Mouse (Mus musculus) WW6 (cell line): ENCODE data around the gene Hnrnpm.
"Not testable (repeated sequence)": the region's sequence is repeated elsewhere in the genome, so short reads cannot be mapped to it uniquely, and the experiment has no call there.

Experiments
- DNase-seq: peaks from one replicate; pipeline ENCODE4 v3.0.0-alpha.2; 2013; ENCODE audit warnings: low read depth, low spot score

The Hnrnpm gene

DNA sequence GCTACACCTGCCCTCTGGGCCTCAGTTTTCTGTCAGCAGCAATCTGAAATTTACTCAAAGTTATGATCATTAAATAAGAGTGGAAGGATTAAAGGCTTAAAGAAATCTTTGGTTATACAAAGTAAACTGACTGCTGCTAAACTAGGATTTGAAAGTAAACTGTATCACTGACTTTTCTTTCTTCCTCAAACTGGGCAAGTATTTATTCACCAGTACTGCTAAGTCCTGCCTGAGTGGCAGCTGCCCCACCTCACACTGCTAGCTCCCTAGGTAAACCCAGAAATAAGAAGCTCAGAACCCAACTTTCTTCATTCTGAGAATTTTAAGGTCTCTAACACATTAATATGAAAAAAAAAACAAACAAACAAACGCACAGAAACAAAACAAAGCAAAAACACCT lies 12.8 kb downstream of the Hnrnpm start:
- DNase-seq: no peak

DNA sequence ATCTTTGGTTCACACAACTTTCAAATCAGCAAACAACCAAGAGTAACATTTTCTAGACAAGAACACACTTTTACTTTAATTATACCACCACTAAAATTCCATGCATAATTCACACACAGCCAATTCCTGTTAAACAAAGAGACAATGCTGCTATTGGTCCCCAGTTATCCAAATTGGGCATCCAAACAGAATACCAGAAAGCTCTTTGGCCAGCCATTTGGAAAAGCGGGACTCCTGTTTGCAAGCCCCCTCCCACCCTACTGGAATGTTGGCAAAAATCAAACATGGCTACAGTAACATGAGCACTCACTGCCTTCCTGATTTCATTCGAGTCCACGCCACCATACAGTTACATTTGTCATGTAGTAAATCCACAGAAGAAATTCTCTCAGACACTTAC lies 17.0 kb downstream of the Hnrnpm start:
- DNase-seq: no peak

DNA sequence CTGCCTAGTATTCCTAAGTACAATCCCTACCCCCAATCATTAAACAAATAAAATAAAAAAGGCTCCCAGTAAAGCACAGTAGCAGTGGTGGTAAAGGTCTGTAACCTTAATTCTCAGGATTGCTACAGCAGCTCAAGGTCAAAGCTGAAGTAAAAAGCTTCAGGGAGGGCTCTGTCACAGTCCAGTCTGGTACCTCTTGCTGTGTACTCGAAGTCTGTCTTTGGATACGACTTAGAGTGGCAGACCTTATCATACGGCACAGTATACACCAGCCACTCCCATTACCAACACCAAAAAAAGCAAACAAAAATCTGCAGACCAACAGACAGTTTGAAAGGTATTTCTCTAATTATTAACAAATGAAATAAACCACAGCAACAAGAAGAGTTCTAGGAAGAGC lies 19.8 kb downstream of the Hnrnpm start:
- no peak for DNase-seq

DNA sequence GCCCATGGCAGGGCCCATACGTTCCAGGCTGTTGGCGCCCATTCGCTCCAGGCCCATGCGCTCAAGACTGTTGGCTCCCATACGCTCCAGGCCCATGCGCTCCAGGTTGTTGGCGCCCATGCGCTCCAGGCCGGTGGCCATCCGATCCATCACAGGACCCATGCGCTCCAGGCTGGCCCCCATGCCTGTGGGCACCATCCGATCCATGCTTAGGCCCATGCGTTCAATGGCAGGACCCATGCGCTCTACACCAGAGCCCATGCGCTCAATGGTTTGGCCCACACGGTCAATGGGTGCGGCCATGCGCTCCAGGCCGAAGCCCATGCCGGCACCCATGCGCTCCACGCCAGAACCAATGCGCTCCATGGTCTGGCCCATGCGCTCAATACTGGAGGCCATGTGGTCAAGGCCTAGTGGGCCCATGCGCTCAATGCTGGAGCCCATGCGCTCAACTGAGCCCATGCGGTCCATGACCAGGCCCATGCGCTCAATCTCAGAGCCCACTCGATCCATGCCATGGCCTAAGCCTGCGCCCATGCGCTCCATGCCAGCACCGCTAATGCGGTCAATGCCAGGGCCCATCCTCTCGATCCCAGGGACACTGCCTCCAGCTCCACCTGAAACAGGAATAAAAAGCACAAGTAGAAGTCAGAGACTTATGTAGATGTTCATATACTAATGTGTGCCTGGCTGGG lies 36.7 kb downstream of the Hnrnpm start:
- no peak for DNase-seq

DNA sequence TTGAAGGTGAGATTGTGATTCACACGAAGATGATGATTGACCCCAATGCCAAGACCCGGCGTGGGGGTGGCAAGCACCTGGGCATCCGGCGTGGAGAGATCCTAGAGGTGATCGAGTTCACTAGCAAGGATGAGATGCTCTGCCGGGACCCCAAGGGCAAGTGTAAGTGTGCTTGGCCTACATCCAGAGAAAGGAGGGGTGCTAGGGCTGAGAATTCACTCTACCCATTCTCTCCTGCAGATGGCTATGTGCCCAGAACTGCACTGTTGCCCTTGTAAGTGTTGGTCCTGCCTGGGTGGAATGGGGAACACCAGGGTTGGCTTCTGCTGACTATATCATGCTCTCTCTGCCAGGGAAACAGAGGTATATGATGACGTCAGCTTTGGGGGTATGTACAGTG lies 41.6 kb downstream of the Hnrnpm start:
- no peak for DNase-seq

DNA sequence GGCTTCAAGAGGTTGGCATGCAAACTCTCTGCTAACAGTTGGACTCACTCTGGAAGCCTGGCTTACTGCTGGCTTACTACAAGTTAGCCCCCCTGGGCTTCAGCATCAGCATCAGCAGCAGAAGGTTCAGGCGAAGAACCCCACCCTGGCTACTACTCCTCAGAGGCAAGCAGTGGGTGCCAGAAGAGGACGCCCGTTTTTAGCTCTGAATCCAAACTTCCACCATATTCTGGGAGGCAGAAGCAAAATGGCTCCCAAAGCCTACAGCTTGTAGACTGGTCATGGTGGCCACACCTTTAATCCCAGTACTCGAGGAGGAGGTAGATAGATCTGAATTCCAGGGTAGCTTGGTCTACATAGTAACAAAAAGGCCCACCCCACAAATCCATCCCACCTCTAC lies 42.6 kb downstream of the Hnrnpm start:
- no peak for DNase-seq

DNA sequence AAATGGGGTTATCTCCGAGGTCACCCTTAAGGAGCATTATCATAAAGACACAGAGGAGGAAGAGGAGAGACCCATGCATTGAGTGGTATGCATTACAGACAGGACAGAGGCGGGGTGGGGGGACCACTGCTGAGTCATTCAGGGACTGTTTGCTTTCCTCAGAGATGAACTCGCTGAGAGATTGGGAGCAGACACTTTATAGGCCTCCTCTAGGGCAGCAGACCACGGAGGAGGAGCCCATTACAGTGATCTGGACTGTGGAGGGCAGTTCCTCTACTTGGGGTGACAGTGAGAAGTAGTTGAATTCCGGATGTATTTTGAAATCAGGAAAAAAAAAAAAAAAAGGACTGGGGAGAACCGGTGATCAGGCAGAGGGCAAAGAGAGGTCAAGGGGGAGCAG lies 46.9 kb downstream of the Hnrnpm start:
- DNase-seq: no peak

DNA sequence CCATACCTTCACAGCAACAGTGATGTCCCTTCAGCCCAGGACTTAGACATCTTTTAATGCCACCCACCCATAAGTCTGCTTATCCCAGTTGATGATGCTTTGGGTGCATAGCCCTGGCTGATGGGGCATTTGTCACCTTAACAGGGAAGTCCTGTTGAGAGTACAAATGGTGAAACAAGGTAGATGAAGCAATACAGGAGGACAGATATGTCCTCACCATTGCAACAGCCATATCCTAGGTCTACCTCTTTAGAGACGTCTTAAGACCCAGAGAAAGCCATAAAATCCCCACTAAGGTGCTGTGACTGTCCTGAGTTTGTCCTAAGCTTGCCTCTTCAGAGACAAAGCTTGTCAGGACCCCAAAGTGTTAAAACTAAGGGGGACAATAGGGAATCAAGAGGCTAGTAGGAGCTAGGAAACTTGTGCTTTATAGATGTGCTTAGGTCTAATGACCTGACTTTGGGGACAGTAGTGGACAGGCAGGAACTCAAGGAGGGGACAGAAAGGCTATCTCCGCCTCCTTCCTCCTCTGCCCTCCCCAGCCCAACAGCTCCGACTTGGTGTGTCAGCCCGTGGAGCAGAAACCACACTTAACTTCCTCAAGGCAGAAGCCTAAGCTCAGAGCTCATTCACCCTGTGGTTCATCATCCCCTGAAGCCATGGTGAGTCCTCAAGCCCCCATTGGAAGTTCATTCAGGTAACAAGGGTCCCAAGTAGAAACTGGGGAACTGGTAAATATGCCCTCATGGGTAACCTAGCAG lies 49.0 kb downstream of the Hnrnpm start, which contains the start of gene Pram1:
TSS of gene Pram1 (plus strand) at position 541 of the 761 bp plus-strand sequence.
- no peak for DNase-seq

DNA sequence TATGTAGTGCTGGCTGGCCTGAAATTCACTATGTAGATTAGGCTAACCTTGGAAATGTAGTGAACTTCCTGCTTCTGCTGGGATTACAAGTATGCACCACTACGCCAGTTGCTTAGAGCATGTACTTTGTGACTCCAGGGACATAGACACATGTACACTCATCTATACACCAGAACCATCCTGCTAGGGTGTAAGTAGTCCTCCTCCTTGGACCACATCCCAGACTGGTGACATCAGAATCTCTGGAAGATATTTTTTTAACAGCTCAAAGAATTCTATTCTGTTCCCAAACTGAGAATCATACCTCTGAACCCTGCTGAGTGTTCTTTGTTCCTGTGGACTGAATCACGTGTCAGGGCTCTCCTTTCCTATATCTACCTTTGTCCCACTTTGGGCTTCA lies 49.6 kb downstream of the Hnrnpm start:
- no peak for DNase-seq

DNA sequence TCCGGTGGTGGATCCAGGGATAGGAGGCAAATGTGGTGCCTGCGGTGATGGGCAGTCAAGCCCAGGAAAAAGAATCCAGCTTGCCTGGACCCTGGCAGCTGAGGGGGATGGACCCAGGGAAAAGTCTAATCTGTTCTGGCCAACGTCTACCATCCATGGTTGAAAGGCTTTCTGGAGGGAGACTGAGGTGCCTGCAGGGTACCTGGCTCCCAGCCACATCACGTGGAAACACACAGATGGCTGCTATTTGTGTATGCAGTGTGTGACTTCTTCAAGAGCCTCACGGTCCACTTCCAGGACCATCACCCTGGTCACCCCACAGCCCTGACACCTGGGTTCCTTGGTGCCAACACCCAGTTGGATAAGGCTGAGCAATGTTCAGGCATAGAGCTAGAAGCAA lies 54.9 kb downstream of the Hnrnpm start:
- no peak for DNase-seq

DNA sequence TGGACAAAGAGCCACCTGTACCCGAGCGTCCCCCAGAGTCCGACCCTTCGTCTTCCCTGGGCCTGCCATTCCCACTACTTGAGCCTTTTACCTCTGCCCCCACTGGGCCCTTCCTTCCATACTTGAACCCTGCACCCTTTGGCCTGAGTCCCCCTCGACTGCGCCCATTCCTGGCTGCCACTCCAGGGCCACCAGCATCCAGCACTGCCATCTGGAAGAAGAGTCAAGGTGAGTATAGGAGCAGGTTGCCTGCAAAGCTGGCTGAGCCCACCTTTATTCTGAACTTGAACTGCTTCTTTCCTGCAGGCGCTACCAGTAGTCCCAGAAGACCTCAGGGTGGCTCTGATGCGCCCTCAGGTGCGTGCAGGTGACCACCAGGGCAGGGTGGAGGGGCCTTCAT lies 55.4 kb downstream of the Hnrnpm start:
- no peak for DNase-seq

DNA sequence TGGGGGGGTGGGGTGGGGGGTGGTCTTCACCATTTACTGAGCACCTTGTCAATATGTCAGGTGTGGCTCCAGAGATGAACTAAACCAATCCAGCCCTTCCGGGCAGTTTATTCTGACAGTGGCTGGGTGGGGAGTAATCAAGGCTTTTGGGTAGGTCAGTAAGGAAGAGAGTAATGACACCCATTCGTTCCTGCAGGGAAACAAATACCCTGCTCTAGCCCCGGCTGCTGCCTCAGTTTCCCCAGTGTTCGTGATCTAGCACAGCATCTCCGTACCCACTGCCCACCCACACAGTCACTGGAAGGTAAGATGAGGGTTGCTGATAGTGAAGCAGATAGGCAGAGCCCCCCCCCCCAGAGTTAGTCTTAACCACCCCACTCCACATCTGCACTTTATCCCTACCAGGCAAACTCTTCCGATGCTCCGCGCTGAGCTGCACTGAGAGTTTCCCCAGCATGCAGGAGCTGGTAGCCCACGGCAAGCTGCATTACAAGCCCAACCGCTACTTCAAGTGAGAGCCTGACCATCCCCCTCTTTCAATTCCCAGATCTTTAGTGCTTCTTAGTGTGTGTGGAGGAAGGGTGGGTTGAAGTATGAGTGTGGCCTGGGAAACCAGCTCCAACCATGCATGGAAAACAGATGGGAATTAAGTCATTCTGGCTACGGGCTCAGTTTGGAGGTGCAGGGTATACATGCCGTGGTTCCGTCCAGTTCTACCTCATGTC lies 56.3 kb downstream of the Hnrnpm start:
- DNase-seq: no peak

DNA sequence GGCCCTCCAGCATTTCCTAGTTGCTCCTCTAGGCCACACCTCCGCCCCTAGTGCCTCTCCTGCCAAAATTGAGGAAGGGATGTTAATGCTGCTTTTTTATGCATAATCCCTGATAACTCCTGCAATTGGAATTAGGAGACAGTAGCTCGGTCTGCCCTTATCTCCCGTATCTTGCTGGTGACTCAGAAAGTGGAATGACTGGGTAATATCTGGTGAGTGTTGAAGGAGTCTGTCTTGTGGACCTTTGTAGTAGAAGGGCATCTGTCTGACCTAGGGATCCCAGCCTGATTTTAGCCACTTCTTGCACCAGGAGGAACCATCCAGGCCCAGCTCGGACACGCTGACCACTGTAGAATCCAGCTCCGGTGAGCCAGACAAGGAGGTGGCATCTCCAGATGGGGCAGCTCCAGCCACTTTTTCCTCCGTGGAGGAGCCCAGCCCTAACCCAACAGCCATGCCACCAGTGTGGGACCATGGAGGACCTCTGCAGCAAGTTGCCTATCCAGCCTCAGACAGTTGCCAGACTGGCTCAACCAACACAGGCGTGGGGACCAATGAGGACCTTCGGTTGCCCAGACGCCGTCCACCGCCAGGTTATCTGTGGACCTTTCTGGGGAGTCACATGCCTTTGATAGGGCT lies 57.1 kb downstream of the Hnrnpm start:
- no peak for DNase-seq

DNA sequence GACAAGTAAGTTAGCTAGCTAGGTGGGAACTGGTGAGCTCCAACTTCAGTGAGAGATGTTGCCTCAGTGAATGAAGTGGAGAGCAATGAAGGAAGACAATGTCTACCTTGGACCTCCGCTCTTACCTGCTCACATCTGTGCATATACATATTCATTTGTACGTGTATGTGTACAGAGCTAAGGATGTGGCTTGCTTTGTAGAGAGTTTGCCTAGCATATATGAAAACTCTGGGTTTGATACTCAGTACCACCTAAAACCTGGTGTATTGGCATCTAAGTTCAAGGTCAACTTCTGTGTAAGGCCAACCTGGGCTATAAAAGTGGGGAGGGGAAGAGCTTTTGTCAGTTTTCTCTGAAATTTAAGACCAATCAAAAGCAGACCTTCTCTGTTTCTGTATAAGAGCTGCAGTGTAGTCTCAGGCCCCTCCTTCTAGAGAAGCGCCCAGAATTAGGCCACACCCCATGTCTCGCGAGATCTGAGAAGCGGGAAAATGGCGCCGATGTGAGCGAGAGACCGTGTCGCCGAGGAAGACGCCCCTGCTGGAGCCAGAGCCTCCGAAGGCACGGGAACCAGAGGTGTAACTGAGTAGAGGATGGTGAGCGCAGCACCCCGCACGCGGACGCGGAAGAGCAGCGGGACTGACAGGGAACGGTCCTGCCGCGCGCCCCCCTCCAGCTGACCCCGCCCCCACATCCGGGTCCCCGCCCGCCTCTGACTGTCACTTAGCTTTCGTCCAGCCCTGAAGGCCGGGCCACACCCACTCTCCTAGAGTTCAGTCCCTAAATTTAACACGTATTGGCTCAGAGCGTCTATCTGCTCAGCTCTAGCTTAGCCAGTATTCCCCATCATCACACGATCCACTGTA lies 57.8 kb downstream of the Hnrnpm start, which contains the start of gene Zfp414:
TSS of gene Zfp414 (plus strand) at position 470 of the 866 bp plus-strand sequence.
- peak; percentile 75 for DNase-seq

DNA sequence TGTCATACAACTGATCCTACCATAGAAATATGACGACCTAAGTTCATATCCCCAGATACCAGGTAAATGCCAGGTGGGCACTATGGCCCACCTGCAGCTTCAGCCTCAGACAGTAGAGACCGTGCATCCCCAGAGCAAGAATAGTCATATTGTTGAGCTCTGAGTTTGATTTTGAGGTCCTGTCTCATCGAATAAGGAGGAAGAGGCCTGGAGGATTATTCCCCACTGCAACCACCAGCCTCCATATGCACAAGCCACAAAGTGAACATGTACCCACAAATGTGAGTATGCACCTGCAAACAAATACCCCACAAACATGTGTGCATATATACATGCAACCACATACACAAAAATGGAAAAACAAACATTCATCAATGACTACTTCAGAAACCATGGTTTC lies 59.4 kb downstream of the Hnrnpm start:
- no peak for DNase-seq

DNA sequence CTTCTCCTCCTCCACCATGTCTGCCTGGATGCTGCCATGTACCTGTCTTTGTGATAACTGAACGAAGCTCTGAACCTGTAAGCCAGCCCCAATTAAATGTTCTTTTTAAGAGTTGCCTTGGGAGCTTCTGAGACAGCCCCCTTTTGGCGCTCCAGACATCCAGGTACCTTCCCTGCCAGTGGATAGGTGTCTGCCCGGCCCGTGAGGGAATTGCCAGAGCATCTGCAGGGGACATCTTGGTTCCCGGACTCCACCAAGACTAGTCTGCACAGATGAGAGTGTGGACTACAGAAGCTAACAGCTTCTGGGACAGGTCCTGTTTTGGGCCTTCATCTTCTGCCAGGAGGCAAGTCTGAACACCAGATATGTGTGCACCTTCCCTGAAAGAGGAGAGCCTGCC lies 72.9 kb downstream of the Hnrnpm start:
- DNase-seq: not testable (repeated sequence)

DNA sequence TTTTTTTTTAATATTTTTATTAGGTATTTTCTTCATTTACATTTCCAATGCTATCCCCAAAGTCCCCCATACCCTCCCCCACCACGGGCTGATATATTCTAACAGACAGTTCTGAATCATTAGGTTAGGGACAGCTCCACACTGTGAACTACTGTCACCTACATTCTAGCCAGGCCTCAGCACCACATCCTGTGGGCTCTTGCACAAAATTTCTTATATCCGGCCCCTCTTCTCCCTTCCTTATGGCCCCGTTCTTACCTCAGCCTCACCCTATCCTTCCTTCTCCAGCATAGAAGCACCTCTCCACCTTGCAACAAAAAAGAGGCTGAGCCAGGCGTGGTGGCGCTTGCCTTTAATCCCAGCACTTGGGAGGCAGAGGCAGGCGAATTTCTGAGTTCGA lies 76.1 kb downstream of the Hnrnpm start:
- DNase-seq: no peak

DNA sequence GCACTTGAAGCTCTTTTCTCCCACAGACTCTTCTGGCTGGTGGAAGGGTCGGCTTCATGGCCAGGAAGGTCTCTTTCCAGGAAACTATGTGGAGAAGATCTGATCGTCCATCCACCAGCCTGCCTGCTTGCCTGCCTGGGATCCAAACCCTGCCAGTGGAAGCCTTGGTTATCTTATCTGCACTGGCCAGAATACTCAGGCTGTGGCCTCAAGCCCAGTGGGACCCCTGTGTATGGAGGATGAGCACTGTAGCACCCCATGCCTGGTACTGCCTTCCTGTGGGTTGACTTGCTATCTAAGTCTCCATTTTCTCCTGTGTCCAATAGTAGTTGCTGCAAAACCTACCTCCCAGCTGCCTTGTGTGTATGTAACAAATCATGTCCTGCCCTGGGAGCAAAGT lies 79.4 kb downstream of the Hnrnpm start:
- no peak for DNase-seq

DNA sequence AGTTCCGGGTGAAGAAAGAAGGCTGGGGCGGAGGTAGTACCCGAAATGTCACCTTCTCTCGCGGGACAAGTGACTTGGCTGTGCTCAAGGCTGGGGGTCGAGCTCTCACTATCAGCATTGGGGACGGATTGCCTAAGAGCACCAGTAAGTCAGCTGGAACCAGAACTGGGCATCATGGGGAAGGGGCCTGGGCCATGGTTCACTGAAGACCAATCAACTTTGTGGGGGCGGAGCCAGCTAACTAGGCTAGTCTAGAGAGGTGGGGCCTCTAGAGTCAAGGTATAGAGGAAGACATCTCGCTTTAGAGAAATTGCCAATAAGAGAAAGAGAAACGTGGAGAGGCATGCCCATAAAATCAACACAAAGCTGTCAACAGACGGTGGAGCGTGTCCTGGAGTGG lies 84.7 kb downstream of the Hnrnpm start:
- peak; percentile 67 for DNase-seq

DNA sequence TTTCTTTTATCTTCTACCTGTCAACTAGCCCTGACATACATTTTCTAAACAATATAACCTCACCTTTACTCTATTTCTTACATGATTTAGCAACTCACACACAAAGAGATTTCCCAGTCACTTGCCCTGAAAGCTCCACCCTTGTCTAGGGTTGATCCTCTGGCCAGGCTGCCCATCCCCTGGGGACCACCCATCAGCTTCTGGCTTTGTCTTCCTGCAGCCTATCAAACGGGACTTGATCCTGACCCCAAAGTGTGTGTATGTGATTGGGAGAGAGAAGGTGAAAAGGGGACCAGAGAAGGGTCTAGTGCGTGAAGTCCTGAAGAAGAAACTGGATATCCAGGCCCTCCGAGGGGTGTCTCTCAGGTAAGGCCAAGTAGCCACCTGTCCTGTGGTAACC lies 85.8 kb downstream of the Hnrnpm start:
- DNase-seq: no peak

DNA sequence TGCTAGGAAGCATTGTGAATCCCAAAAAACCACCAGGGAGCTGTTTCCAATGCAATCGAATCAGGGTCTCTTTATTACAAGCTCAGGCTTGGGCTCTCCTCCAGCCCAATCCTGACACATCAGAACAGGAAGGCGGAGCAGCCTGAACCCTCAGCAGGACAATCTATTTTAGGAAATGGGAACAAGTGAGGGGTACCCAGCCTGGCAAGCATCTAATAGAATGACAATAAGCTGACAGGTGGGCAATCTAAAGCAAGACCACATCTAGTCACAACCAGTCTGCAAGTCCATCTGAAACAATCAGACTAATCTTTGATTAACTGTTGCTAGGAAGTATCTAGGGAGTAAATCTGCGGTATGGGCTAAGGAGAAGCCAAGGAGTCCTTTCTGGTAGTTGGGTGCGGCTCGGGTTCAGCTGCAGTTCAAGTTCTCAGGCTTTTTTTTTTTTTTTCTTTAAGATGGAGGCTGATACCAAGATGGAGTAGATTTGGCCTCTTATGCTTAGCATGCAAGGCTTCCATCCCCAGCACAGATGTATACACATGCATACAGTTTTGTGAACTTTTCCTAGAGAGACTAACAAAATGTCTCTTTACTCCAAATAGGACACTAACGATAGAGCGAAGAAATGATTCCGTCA lies 86.7 kb downstream of the Hnrnpm start:
- DNase-seq: peak; percentile 70
